Mouse (Mus musculus) spleen, postnatal 14 days (tissue): Measurements from ENCODE around the gene Serpinb3c.
"Not testable (repeated sequence)": the region's sequence is repeated elsewhere in the genome, so short reads cannot be mapped to it uniquely, and the experiment has no call there.

Source experiments
- DNase-seq, 2 experiments: peaks; one replicate each; pipeline ENCODE4 v3.0.0; 2021 to 2022; ENCODE audit warnings: low spot score in 2 of 2

Serpinb3c gene

DNA sequence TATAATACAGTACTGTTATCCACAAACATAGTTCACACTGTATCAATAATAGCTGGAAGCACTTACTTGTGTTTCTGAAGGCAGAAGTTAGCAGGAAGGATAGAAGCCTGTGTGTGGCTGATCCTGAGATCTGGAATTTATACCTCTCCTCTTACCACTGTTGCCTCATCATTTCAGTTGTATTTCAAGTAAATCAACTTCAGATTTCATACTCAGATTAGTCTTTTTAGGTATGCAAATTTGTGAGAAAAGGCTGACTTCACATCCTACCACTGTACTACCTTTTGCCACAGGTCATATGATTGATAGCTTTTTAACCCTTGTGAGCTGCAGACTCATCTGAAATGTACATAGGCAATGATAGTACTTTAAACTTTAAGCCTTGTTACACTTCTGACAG is at the start of gene Serpinb3c, which contains the start of gene Serpinb3b:
TSS of gene Serpinb3c (minus strand) at position 111 of the 400 bp plus-strand sequence.
TSS of gene Serpinb3b (minus strand) at position 101 of the 400 bp plus-strand sequence.
- not testable (repeated sequence) for DNase-seq

GRCm38 (mm10) chr1:107243170-107243569 is 35.0 kb downstream of the Serpinb3c start:
- DNase-seq, result not testable (repeated sequence)
